Mouse (Mus musculus) T-cell, adult 66 days (primary cell): ENCODE results near the gene Uri1. TPM values are rescaled to one million over a fixed set of nuclear protein-coding genes. Genes with fewer than 3 reads are reported as not detected.

Experiments
- total RNA-seq, 2 experiments: library from RNA; stranded (reverse); gene quantifications; 3 replicates in 1 of 2; 4 replicates in 1 of 2; pipeline ENCODE4 v1.2.4; 2023

Gene Uri1
- 10 to 100 TPM; 44.4 to 49.3 TPM for total RNA-seq

DNA sequence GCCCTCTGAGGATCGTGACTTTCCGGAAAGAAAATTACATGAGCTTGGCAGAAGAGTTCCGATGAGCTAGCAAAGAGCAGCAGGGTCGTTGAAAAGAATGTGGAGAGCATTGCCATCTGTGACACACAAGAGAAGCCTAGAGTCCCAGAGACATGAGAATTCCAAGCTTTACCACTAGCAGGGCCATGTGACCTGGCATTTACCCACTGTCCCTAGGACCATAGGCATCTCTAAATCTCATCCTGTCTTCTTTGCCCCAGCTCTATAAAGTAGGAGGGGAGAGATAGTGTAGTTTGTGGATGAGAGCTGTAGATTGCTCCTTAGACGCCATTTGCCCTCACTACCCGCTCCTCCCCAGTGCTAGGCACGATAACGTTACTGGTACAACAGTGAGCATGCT, at the start of gene Uri1:
Gene Uri1, minus strand, starts transcription at position 101 of the 400 bp plus-strand sequence.

Other genes starting within 250 kb of the Uri1 start
- under 1 TPM; 0.55 to 0.62 TPM for gene Zfp536, start 249.9 kb downstream of the Uri1 start, total RNA-seq
- gene Ccne1, start 84.0 kb upstream of the Uri1 start, total RNA-seq = 1 to 10 TPM; 3.3 to 4.8 TPM
- 10 to 100 TPM; 26.6 to 35.6 TPM for gene 1600014C10Rik, start 159.7 kb upstream of the Uri1 start, total RNA-seq
- under 1 TPM; 0.68 to 0.79 TPM for gene Plekhf1, start 204.5 kb upstream of the Uri1 start, total RNA-seq
- gene Pop4, start 247.9 kb upstream of the Uri1 start, total RNA-seq = 10 to 100 TPM; 49.4 to 60.5 TPM